ENCODE assay signal across 11 mouse cellular contexts in the genomic region with DNA sequence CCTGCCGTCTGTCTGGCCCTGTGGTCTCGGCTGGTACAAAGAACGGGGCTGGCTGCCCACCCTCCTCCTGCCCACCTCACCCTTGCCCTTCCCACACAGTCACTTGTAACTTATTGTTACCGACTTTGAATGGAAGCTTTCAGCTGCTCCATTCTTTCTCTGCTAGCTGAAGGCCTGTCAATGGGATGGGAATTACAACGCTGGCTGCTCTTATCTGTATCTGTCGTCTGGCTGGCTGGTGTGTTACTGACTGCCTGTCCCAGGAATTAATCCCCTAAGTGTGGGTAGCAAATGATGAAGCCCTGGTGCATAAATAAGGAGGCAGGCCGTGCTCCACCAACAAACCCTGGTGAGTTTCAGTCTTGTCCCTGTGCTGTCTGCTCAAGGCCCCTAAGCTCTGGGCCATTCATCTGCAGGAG. TPM values are rescaled to one million over a fixed set of nuclear protein-coding genes. Genes with fewer than 3 reads are reported as not detected.
A peak's percentile ranks its signal among the peaks of the same experiment; 100 is the strongest.
DNase-seq lines count a peak whose midpoint lies in the region; ATAC-seq and TF ChIP-seq lines count a peak whose summit lies in the region.
"Had no signal": no experiment of that assay in that cellular context is flagged by ENCODE, and none has a peak within 500 bp of the region (broad histone marks: within the 10 kb centered on the region; RNA-seq: fewer than 3 reads in every experiment).

No protein-coding gene starts in this region.

- peak; percentile 66 for DNase-seq in midbrain, embryonic 10.5 days (ENCODE audit: low spot score)
- DNase-seq in midbrain, postnatal 0 days (ENCODE audit: low spot score): no peak
- DNase-seq in forebrain, embryonic 10.5 days (ENCODE audit: extremely low spot score, low spot score): no peak
- DNase-seq in neural tube, embryonic 11.5 days (ENCODE audit: low spot score): peak; percentile 58
- DNase-seq in spleen, postnatal 10 days (ENCODE audit: low spot score in 2 of 2): no peak
- no peak for DNase-seq in kidney, adult 11 months
- DNase-seq in left cerebral cortex, adult 18-20 months (ENCODE audit: low spot score in 2 of 2): no peak
- DNase-seq: kidney, postnatal 25 days; thymus, adult 2 months had no signal

- H3K4me2 ChIP-seq in midbrain, postnatal 0 days (ENCODE audit: low read depth, low read length, poor library complexity, severe bottlenecking): no peak overlapping the region
- H3K4me2 ChIP-seq in hindbrain, embryonic 12.5 days (replicated peaks): no peak overlapping the region
- no peak overlapping the region for H3K4me2 ChIP-seq in neural tube, embryonic 11.5 days (ENCODE audit: low read depth)
- H3K4me2 ChIP-seq: limb, embryonic 15.5 days had no signal

- H3K9ac ChIP-seq in midbrain, postnatal 0 days (replicated peaks; ENCODE audit: low read length, poor library complexity, severe bottlenecking): no peak overlapping the region
- H3K9ac ChIP-seq in hindbrain, embryonic 12.5 days: no peak overlapping the region
- no peak overlapping the region for H3K9ac ChIP-seq in neural tube, embryonic 11.5 days (ENCODE audit: low read length)
- H3K9ac ChIP-seq: limb, embryonic 15.5 days had no signal

- H3K4me1 ChIP-seq in midbrain, embryonic 10.5 days: peaks cover 63% of the 10 kb centered on the region
- no peaks in the 10 kb centered on the region for H3K4me1 ChIP-seq in midbrain, postnatal 0 days (ENCODE audit: insufficient read depth, low read length)
- H3K4me1 ChIP-seq in forebrain, embryonic 10.5 days: peaks cover 48% of the 10 kb centered on the region
- peaks cover 26% of the 10 kb centered on the region for H3K4me1 ChIP-seq in hindbrain, embryonic 12.5 days
- H3K4me1 ChIP-seq in neural tube, embryonic 11.5 days (ENCODE audit: control insufficient read depth, insufficient read depth, low read length): peaks cover 9% of the 10 kb centered on the region
- H3K4me1 ChIP-seq: limb, embryonic 15.5 days had no signal

- peaks cover 22% of the 10 kb centered on the region for H3K27me3 ChIP-seq in midbrain, embryonic 10.5 days (ENCODE audit: low read depth, poor library complexity, severe bottlenecking)
- no peaks in the 10 kb centered on the region for H3K27me3 ChIP-seq in midbrain, postnatal 0 days (ENCODE audit: insufficient read depth, low read length)
- H3K27me3 ChIP-seq in forebrain, embryonic 10.5 days (ENCODE audit: poor library complexity, severe bottlenecking): 0 out of 2 replicates have a peak, but pooled peaks cover 11% of the 10 kb centered on the region
- H3K27me3 ChIP-seq in hindbrain, embryonic 12.5 days: peaks cover 3% of the 10 kb centered on the region; the same call in 1 of the 2 replicates
- no peaks in the 10 kb centered on the region for H3K27me3 ChIP-seq in neural tube, embryonic 11.5 days (ENCODE audit: control insufficient read depth, insufficient read depth, low read length)
- H3K27me3 ChIP-seq: limb, embryonic 15.5 days had no signal

- H3K27ac ChIP-seq in midbrain, embryonic 10.5 days (replicated peaks): peak overlapping the region; percentile 76
- H3K27ac ChIP-seq in midbrain, postnatal 0 days (ENCODE audit: low read depth, low read length): no peak overlapping the region; the same call in none of the 2 replicates
- peak overlapping the region; percentile 73 for H3K27ac ChIP-seq in forebrain, embryonic 10.5 days
- peak overlapping the region; percentile 75 for H3K27ac ChIP-seq in hindbrain, embryonic 12.5 days
- peak overlapping the region; percentile 46 for H3K27ac ChIP-seq in neural tube, embryonic 11.5 days (ENCODE audit: low read depth, low read length)
- H3K27ac ChIP-seq: limb, embryonic 15.5 days had no signal

- H3K9me3 ChIP-seq in midbrain, embryonic 10.5 days (replicated peaks): no peaks in the 10 kb centered on the region
- H3K9me3 ChIP-seq in midbrain, postnatal 0 days (ENCODE audit: low read length): no peaks in the 10 kb centered on the region
- no peaks in the 10 kb centered on the region for H3K9me3 ChIP-seq in forebrain, embryonic 10.5 days
- H3K9me3 ChIP-seq in hindbrain, embryonic 12.5 days (replicated peaks): no peaks in the 10 kb centered on the region
- no peaks in the 10 kb centered on the region for H3K9me3 ChIP-seq in neural tube, embryonic 11.5 days (ENCODE audit: control insufficient read depth, low read length)
- H3K9me3 ChIP-seq: limb, embryonic 15.5 days had no signal

- ATAC-seq in midbrain, postnatal 0 days (ENCODE audit: low FRiP score): no peak
- peak; percentile 78 for ATAC-seq in hindbrain, embryonic 12.5 days (ENCODE audit: low FRiP score)
- ATAC-seq in neural tube, embryonic 11.5 days (ENCODE audit: insufficient read depth, low FRiP score, low TSS enrichment): peak; percentile 61

- no peaks in the 10 kb centered on the region for H3K36me3 ChIP-seq in midbrain, embryonic 10.5 days
- H3K36me3 ChIP-seq in midbrain, postnatal 0 days (ENCODE audit: insufficient read depth, low read length): no peaks in the 10 kb centered on the region
- H3K36me3 ChIP-seq in forebrain, embryonic 10.5 days (replicated peaks): no peaks in the 10 kb centered on the region
- H3K36me3 ChIP-seq in hindbrain, embryonic 12.5 days: no peaks in the 10 kb centered on the region
- no peaks in the 10 kb centered on the region for H3K36me3 ChIP-seq in neural tube, embryonic 11.5 days (ENCODE audit: control insufficient read depth, insufficient read depth, low read length)
- H3K36me3 ChIP-seq: limb, embryonic 15.5 days had no signal

- WGBS in midbrain, embryonic 10.5 days: 13% methylated on average over 7 of the region's 7 CpGs
- 14% methylated on average over 7 of the region's 7 CpGs for WGBS in midbrain, postnatal 0 days
- 16% methylated on average over 7 of the region's 7 CpGs for WGBS in forebrain, embryonic 10.5 days
- WGBS in hindbrain, embryonic 12.5 days: 7% methylated on average over 7 of the region's 7 CpGs
- WGBS in neural tube, embryonic 11.5 days: 30% methylated on average over 7 of the region's 7 CpGs

- H3K4me3 ChIP-seq in midbrain, embryonic 10.5 days: no peak overlapping the region
- no peak overlapping the region for H3K4me3 ChIP-seq in midbrain, postnatal 0 days (ENCODE audit: low read depth, low read length)
- no peak overlapping the region for H3K4me3 ChIP-seq in forebrain, embryonic 10.5 days
- H3K4me3 ChIP-seq in hindbrain, embryonic 12.5 days: no peak overlapping the region
- no peak overlapping the region for H3K4me3 ChIP-seq in neural tube, embryonic 11.5 days (ENCODE audit: low read depth, low read length)
- H3K4me3 ChIP-seq: limb, embryonic 15.5 days had no signal

- TF ChIP-seq CTCF in midbrain, postnatal 0 days (IDR thresholded peaks at IDR 0.05): no peak

RNA-seq across cellular contexts. Expression of a gene that starts 34.5 kb away (rescaled TPM):
- polyA plus RNA-seq in midbrain, embryonic 10.5 days (2016; fragmentation: Nextera tagmentation; extraction: Ambion mirVana): 39.5 and 40.5 TPM in 2 replicates
- 27.0 and 31.6 TPM in 2 replicates for total RNA-seq in midbrain, postnatal 0 days (2014; rRNA removed)
- polyA plus RNA-seq in midbrain, postnatal 0 days (2015; fragmentation: Nextera tagmentation; extraction: Ambion mirVana): 28.9 and 34.4 TPM in 2 replicates
- polyA plus RNA-seq in forebrain, embryonic 10.5 days (2016; fragmentation: Nextera tagmentation; extraction: Ambion mirVana): 40.1 and 40.8 TPM in 2 replicates
- polyA plus RNA-seq in hindbrain, embryonic 12.5 days (2016; fragmentation: Nextera tagmentation; extraction: Ambion mirVana): 29.2 and 31.3 TPM in 2 replicates
- polyA plus RNA-seq in neural tube, embryonic 11.5 days (2014; fragmentation: Nextera tagmentation; extraction: Ambion mirVana): 37.5 and 38.9 TPM in 2 replicates
- total RNA-seq in left cerebral cortex, adult 18-20 months (2021): 10 to 100 TPM; 16.1 to 16.7 TPM

RNA-seq across cellular contexts. Expression of a gene that starts 40.4 kb away (rescaled TPM):
- polyA plus RNA-seq in midbrain, embryonic 10.5 days (2016; fragmentation: Nextera tagmentation; extraction: Ambion mirVana): 20.7 and 21.8 TPM in 2 replicates
- total RNA-seq in midbrain, postnatal 0 days (2014; rRNA removed): 24.7 and 30.2 TPM in 2 replicates
- 49.4 and 51.4 TPM in 2 replicates for polyA plus RNA-seq in midbrain, postnatal 0 days (2015; fragmentation: Nextera tagmentation; extraction: Ambion mirVana)
- 23.4 and 26.2 TPM in 2 replicates for polyA plus RNA-seq in forebrain, embryonic 10.5 days (2016; fragmentation: Nextera tagmentation; extraction: Ambion mirVana)
- 16.0 and 18.1 TPM in 2 replicates for polyA plus RNA-seq in hindbrain, embryonic 12.5 days (2016; fragmentation: Nextera tagmentation; extraction: Ambion mirVana)
- polyA plus RNA-seq in neural tube, embryonic 11.5 days (2014; fragmentation: Nextera tagmentation; extraction: Ambion mirVana): 16.6 and 21.6 TPM in 2 replicates
- total RNA-seq in left cerebral cortex, adult 18-20 months (2021): 10 to 100 TPM; 28.1 to 32.5 TPM

Comparison
In these comparisons a context has a peak if more than half of its experiments do, and no peak if none do; other contexts are left out.
1. DNase-seq: peak in midbrain, embryonic 10.5 days (single experiment) and neural tube, embryonic 11.5 days (single experiment); none in midbrain, postnatal 0 days (single experiment), forebrain, embryonic 10.5 days (single experiment), spleen, postnatal 10 days (0 of 2), kidney, adult 11 months (single experiment) and left cerebral cortex, adult 18-20 months (0 of 2).